Mouse (Mus musculus): ENCODE measurements around the gene Catsper1. TPM values are rescaled to one million over a fixed set of nuclear protein-coding genes. Genes with fewer than 3 reads are reported as not detected.

The Catsper1 gene
- total and polyA plus RNA-seq, 2 experiments: not detected

GRCm38 (mm10) chr19:5364124-5364523 is 28.6 kb downstream of the Catsper1 start:
- peaks cover 2% of the 10 kb centered on the region; the same call in 1 of the 2 replicates for H3K36me3 ChIP-seq (ENCODE audit: control insufficient read depth, insufficient read depth, low read length)
- TF ChIP-seq POLR2A (IDR thresholded peaks at IDR 0.05; ENCODE audit: extremely low read depth, insufficient read depth, low read length) (no peak), CTCF (IDR thresholded peaks at IDR 0.05; ENCODE audit: low read depth, low read length) (no peak)
- 75% methylated on average over 2 of the region's 2 CpGs for WGBS
- H3K27ac ChIP-seq (replicated peaks; ENCODE audit: insufficient read depth, low read depth, low read length): no peak overlapping the region
- no peak overlapping the region for H3K9ac ChIP-seq (ENCODE audit: low read depth, low read length)
- no peak overlapping the region for H3K4me3 ChIP-seq (ENCODE audit: insufficient read depth, low read depth, low read length)
- peaks cover 6% of the 10 kb centered on the region; the same call in 1 of the 2 replicates for H3K79me2 ChIP-seq (ENCODE audit: control insufficient read depth, insufficient read depth, low read length)
- peaks cover 5% of the 10 kb centered on the region; the same call in 1 of the 2 replicates for H3K4me1 ChIP-seq (ENCODE audit: control insufficient read depth, insufficient read depth, low read length)
- no peak for DNase-seq (ENCODE audit: extremely low read depth, low read depth, low spot score)
- no peaks in the 10 kb centered on the region for H3K27me3 ChIP-seq (ENCODE audit: control insufficient read depth, insufficient read depth, low read length)

GRCm38 (mm10) chr19:5365751-5366150 is 30.2 kb downstream of the Catsper1 start:
- no peak for DNase-seq (ENCODE audit: extremely low read depth, low read depth, low spot score)

GRCm38 (mm10) chr19:5366175-5367052 is 30.9 kb downstream of the Catsper1 start, which contains the start of gene Eif1ad:
Gene Eif1ad, plus strand, starts transcription at chr19:5366741.
- no peaks in the 10 kb centered on the region for H3K27me3 ChIP-seq (ENCODE audit: control insufficient read depth, insufficient read depth, low read length)
- WGBS: under 1% methylated on average over 90 of the region's 92 CpGs
- 0 out of 2 replicates have a peak, but pooled peaks have one; percentile 24 for TF ChIP-seq CTCF (IDR thresholded peaks at IDR 0.05; ENCODE audit: low read depth, low read length)
- 0 out of 2 replicates have a peak, but pooled peaks have one; percentile 40 for TF ChIP-seq POLR2A (IDR thresholded peaks at IDR 0.05; ENCODE audit: extremely low read depth, insufficient read depth, low read length)

More at GRCm38 (mm10) chr19:5365751-5366150, 30.2 kb downstream of the Catsper1 start:
- Histone ChIP-seq H3K4me3 (ENCODE audit: insufficient read depth, low read depth, low read length) (peak overlapping the region; percentile 76), H3K27me3 (ENCODE audit: control insufficient read depth, insufficient read depth, low read length) (no peaks in the 10 kb centered on the region), H3K27ac (replicated peaks; ENCODE audit: insufficient read depth, low read depth, low read length) (no peak overlapping the region), H3K4me1 (ENCODE audit: control insufficient read depth, insufficient read depth, low read length) (peaks cover 5% of the 10 kb centered on the region; the same call in 1 of the 2 replicates), H3K36me3 (ENCODE audit: control insufficient read depth, insufficient read depth, low read length) (peaks cover 15% of the 10 kb centered on the region), H3K9ac (ENCODE audit: low read depth, low read length) (peak overlapping the region; percentile 62), H3K79me2 (ENCODE audit: control insufficient read depth, insufficient read depth, low read length) (peaks cover 6% of the 10 kb centered on the region; the same call in 1 of the 2 replicates)
- WGBS: 15% methylated on average over 11 of the region's 11 CpGs
- TF ChIP-seq CTCF (IDR thresholded peaks at IDR 0.05; ENCODE audit: low read depth, low read length) (no peak), POLR2A (IDR thresholded peaks at IDR 0.05; ENCODE audit: extremely low read depth, insufficient read depth, low read length) (no peak)

GRCm38 (mm10) chr19:5367053-5367359 is 31.5 kb downstream of the Catsper1 start, which contains the start of gene Banf1:
Gene Banf1, minus strand, starts transcription at chr19:5367168.
- Histone ChIP-seq H3K4me3 (ENCODE audit: insufficient read depth, low read depth, low read length) (peak within 1 kb of the TSS; percentile 76), H3K9ac (ENCODE audit: low read depth, low read length) (peak within 1 kb of the TSS; percentile 93), H3K27me3 (ENCODE audit: control insufficient read depth, insufficient read depth, low read length) (no peaks in the 10 kb centered on the region), H3K27ac (replicated peaks; ENCODE audit: insufficient read depth, low read depth, low read length) (peak within 1 kb of the TSS; percentile 93), H3K4me1 (ENCODE audit: control insufficient read depth, insufficient read depth, low read length) (peaks cover 5% of the 10 kb centered on the region; the same call in 1 of the 2 replicates), H3K36me3 (ENCODE audit: control insufficient read depth, insufficient read depth, low read length) (peaks cover 15% of the 10 kb centered on the region), H3K79me2 (ENCODE audit: control insufficient read depth, insufficient read depth, low read length) (peaks cover 6% of the 10 kb centered on the region; the same call in 1 of the 2 replicates)
- under 1% methylated on average over 33 of the region's 33 CpGs for WGBS
- TF ChIP-seq POLR2A (IDR thresholded peaks at IDR 0.05; ENCODE audit: extremely low read depth, insufficient read depth, low read length) (no peak), CTCF (IDR thresholded peaks at IDR 0.05; ENCODE audit: low read depth, low read length) (no peak)
- DNase-seq (ENCODE audit: extremely low read depth, low read depth, low spot score): no peak

More at GRCm38 (mm10) chr19:5366175-5367052, 30.9 kb downstream of the Catsper1 start, which contains the start of gene Eif1ad:
- DNase-seq (ENCODE audit: extremely low read depth, low read depth, low spot score): peak; percentile 93
- H3K4me1 ChIP-seq (ENCODE audit: control insufficient read depth, insufficient read depth, low read length): peaks cover 5% of the 10 kb centered on the region; the same call in 1 of the 2 replicates
- peak within 1 kb of the TSS; percentile 76 for H3K4me3 ChIP-seq (ENCODE audit: insufficient read depth, low read depth, low read length)
- H3K79me2 ChIP-seq (ENCODE audit: control insufficient read depth, insufficient read depth, low read length): peaks cover 6% of the 10 kb centered on the region; the same call in 1 of the 2 replicates
- H3K9ac ChIP-seq (ENCODE audit: low read depth, low read length): peak within 1 kb of the TSS; percentile 93
- H3K36me3 ChIP-seq (ENCODE audit: control insufficient read depth, insufficient read depth, low read length): peaks cover 15% of the 10 kb centered on the region
- peak within 1 kb of the TSS; percentile 93 for H3K27ac ChIP-seq (replicated peaks; ENCODE audit: insufficient read depth, low read depth, low read length)

GRCm38 (mm10) chr19:5367455-5367854 is 31.9 kb downstream of the Catsper1 start:
- H3K9ac ChIP-seq (ENCODE audit: low read depth, low read length): peak overlapping the region; percentile 69
- peaks cover 6% of the 10 kb centered on the region; the same call in 1 of the 2 replicates for H3K79me2 ChIP-seq (ENCODE audit: control insufficient read depth, insufficient read depth, low read length)
- H3K27me3 ChIP-seq (ENCODE audit: control insufficient read depth, insufficient read depth, low read length): no peaks in the 10 kb centered on the region
- TF ChIP-seq CTCF (IDR thresholded peaks at IDR 0.05; ENCODE audit: low read depth, low read length) (0 out of 2 replicates have a peak, but pooled peaks have one; percentile 5), POLR2A (IDR thresholded peaks at IDR 0.05; ENCODE audit: extremely low read depth, insufficient read depth, low read length) (no peak)
- 4% methylated on average over 11 of the region's 11 CpGs for WGBS
- no peak for DNase-seq (ENCODE audit: extremely low read depth, low read depth, low spot score)
- peaks cover 5% of the 10 kb centered on the region; the same call in 1 of the 2 replicates for H3K4me1 ChIP-seq (ENCODE audit: control insufficient read depth, insufficient read depth, low read length)
- H3K4me3 ChIP-seq (ENCODE audit: insufficient read depth, low read depth, low read length): peak overlapping the region; percentile 76
- peaks cover 15% of the 10 kb centered on the region for H3K36me3 ChIP-seq (ENCODE audit: control insufficient read depth, insufficient read depth, low read length)
- H3K27ac ChIP-seq (replicated peaks; ENCODE audit: insufficient read depth, low read depth, low read length): no peak overlapping the region

Measured in liver, adult 2 months (tissue).